Mouse (Mus musculus) cerebellum, postnatal 4 days (tissue): ENCODE data around the gene Rfx3.

Experiments
- DNase-seq, 2 experiments: peaks; one replicate each; pipeline ENCODE4 v3.0.0; 2022; ENCODE audit warnings: low spot score in 2 of 2, mixed read lengths in 1 of 2

Gene Rfx3

DNA sequence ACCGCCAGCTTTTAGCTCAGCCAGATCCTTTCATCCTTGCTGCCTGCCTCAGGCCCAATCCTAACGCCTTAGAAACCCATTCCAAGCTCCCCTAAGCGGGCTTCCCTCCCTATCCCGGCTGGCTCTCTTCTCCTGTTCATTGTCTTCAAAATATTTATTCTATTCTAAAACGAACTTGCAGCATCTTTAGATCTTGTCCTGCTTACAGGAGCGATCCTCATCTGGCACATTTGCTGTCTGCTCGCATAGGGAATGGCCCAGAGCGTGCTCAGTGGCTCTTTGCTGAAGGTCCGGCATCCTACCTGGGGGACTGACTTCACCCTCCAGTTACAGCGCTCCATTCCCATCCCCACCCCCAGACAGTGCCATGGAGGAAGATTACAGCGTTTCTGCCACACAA, 292.0 kb downstream of the Rfx3 start:
- no peak for DNase-seq

DNA sequence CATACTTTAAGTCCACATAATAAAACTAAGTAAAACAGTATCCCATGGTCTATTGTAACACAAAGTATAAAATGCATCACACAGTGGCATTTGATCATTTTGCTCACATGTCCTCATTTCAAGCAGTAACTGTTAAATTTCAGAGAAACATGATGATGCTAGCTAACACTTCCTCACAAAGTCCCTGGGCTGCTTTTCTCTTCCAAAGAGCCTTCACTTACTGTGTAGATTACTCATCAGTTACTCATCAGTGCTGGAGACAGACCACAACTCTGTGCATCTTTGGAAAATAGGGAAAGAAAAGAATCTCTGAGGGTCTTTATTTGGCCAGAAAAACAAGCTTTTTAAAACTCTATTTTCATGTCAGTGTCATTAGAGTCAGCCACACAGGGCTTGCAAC, 294.7 kb downstream of the Rfx3 start:
- DNase-seq: no peak
